In the genomic region with DNA sequence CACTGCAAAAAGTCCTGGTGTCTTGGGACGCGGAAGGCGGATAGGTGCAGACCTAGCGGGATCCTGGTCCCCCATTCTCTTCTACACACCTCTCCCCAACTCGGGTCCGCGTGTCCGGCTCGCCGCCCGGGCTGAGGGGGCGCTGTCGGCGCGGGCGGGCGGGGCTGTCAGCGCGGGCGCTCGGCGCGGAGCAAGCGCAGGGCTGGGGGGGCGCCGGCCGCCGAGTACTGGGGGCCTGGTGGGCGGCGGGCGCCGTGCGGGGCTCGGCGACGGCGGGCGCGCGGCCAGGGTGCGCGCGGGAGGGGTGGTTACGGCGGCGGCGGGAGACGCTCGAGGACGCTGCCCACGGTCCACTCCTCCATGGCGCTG, we compare ENCODE assay signal across 10 mouse cellular contexts. TPM values are rescaled to one million over a fixed set of nuclear protein-coding genes. Genes with fewer than 3 reads are reported as not detected.
DNase-seq lines count a peak whose midpoint lies in the region; ATAC-seq lines count a peak whose summit lies in the region.
"Had no signal": no experiment of that assay in that cellular context is flagged by ENCODE, and none has a peak within 500 bp of the region (broad histone marks: within the 10 kb centered on the region; RNA-seq: fewer than 3 reads in every experiment).

No protein-coding gene starts in this region.

- peak overlapping the region; percentile 42 for H3K4me3 ChIP-seq in lung, embryonic 16.5 days (ENCODE audit: low read length)
- H3K4me3 ChIP-seq in forebrain, embryonic 14.5 days (ENCODE audit: low read depth, low read length) = peak overlapping the region; percentile 57
- H3K4me3 ChIP-seq in limb, embryonic 13.5 days = peak overlapping the region; percentile 66
- H3K4me3 ChIP-seq: erythroblast, embryonic 14.5 days had no signal

- H3K27ac ChIP-seq in lung, embryonic 16.5 days (ENCODE audit: low read length) = no peak overlapping the region
- H3K27ac ChIP-seq in forebrain, embryonic 14.5 days (ENCODE audit: low read depth, low read length) = peak overlapping the region; percentile 84
- no peak overlapping the region for H3K27ac ChIP-seq in limb, embryonic 13.5 days
- H3K27ac ChIP-seq: liver, embryonic 14.5 days had no signal

- H3K4me2 ChIP-seq in lung, embryonic 16.5 days (ENCODE audit: low read depth, low read length) = peak overlapping the region; percentile 70
- peak overlapping the region; percentile 93 for H3K4me2 ChIP-seq in forebrain, embryonic 14.5 days (ENCODE audit: low read length)
- peak overlapping the region; percentile 94 for H3K4me2 ChIP-seq in limb, embryonic 13.5 days (replicated peaks)

- H3K4me1 ChIP-seq in lung, embryonic 16.5 days (replicated peaks; ENCODE audit: control insufficient read depth, insufficient read depth, low read length) = peaks cover 22% of the 10 kb centered on the region
- peaks cover 30% of the 10 kb centered on the region for H3K4me1 ChIP-seq in forebrain, embryonic 14.5 days (ENCODE audit: control insufficient read depth, insufficient read depth, low read length)
- peaks cover 52% of the 10 kb centered on the region for H3K4me1 ChIP-seq in limb, embryonic 13.5 days

- no peak for ATAC-seq in lung, embryonic 16.5 days (ENCODE audit: low read depth)
- ATAC-seq in forebrain, embryonic 14.5 days = no peak
- no peak for ATAC-seq in limb, embryonic 13.5 days (ENCODE audit: low FRiP score, low read depth)
- ATAC-seq in CD4-positive, CD25-positive, alpha-beta regulatory T cell, adult 4 months = no peak

- WGBS in lung, embryonic 16.5 days = 1% methylated on average over 26 of the region's 52 CpGs
- under 1% methylated on average over 44 of the region's 52 CpGs for WGBS in forebrain, embryonic 14.5 days
- 1% methylated on average over 51 of the region's 52 CpGs for WGBS in limb, embryonic 13.5 days

- no peak for DNase-seq in lung, postnatal 36 days
- peak; percentile 52 for DNase-seq in forebrain, embryonic 14.5 days (ENCODE audit: low spot score)
- peak; percentile 63 for DNase-seq in retina, postnatal 1 day
- no peak for DNase-seq in adrenal gland, postnatal 10 days
- DNase-seq in gastrocnemius, postnatal 10 days = no peak

- no peaks in the 10 kb centered on the region for H3K36me3 ChIP-seq in lung, embryonic 16.5 days (ENCODE audit: control insufficient read depth, insufficient read depth, low read length)
- H3K36me3 ChIP-seq in forebrain, embryonic 14.5 days (ENCODE audit: control insufficient read depth, insufficient read depth, low read length) = 0 out of 2 replicates have a peak, but pooled peaks cover under 1% of the 10 kb centered on the region
- H3K36me3 ChIP-seq in limb, embryonic 13.5 days = no peaks in the 10 kb centered on the region

- H3K27me3 ChIP-seq in lung, embryonic 16.5 days (ENCODE audit: control insufficient read depth, insufficient read depth, low read depth, low read length) = peaks cover 62% of the 10 kb centered on the region
- H3K27me3 ChIP-seq in forebrain, embryonic 14.5 days (replicated peaks; ENCODE audit: control insufficient read depth, insufficient read depth, low read length) = 0 out of 2 replicates have a peak, but pooled peaks cover 18% of the 10 kb centered on the region
- peaks cover 57% of the 10 kb centered on the region for H3K27me3 ChIP-seq in limb, embryonic 13.5 days

- H3K9me3 ChIP-seq in lung, embryonic 16.5 days (ENCODE audit: control insufficient read depth, low read length) = no peaks in the 10 kb centered on the region
- H3K9me3 ChIP-seq in forebrain, embryonic 14.5 days (replicated peaks; ENCODE audit: control insufficient read depth, low read length) = no peaks in the 10 kb centered on the region
- H3K9me3 ChIP-seq in limb, embryonic 13.5 days = no peaks in the 10 kb centered on the region

- no peak overlapping the region for H3K9ac ChIP-seq in lung, embryonic 16.5 days (ENCODE audit: low read length)
- H3K9ac ChIP-seq in forebrain, embryonic 14.5 days (ENCODE audit: low read length) = peak overlapping the region; percentile 76
- peak overlapping the region; percentile 63 for H3K9ac ChIP-seq in limb, embryonic 13.5 days
- H3K9ac ChIP-seq: liver, embryonic 14.5 days had no signal

RNA-seq across cellular contexts. Expression of gene Kif26a, which starts 2.2 kb away (rescaled TPM):
- polyA plus RNA-seq in lung, embryonic 16.5 days (2015; fragmentation: Nextera tagmentation; extraction: Ambion mirVana) = 3.0 and 3.1 TPM in 2 replicates
- 11.5 and 12.3 TPM in 2 replicates for polyA plus RNA-seq in forebrain, embryonic 14.5 days (2014; fragmentation: Nextera tagmentation; extraction: Ambion mirVana)
- 5.7 and 6.4 TPM in 2 replicates for polyA plus RNA-seq in limb, embryonic 13.5 days (2015; fragmentation: Nextera tagmentation; extraction: Ambion mirVana)
- total RNA-seq in adrenal gland, postnatal 10 days (2021) = 10 to 100 TPM; 20.0 to 25.4 TPM
- not detected for polyA plus RNA-seq in CD4-positive, CD25-positive, alpha-beta regulatory T cell, adult 4 months (2017; shearing (Covaris generic))
- total RNA-seq in gastrocnemius, postnatal 10 days (2021) = 10 to 100 TPM; 10.3 to 12.4 TPM
- polyA plus RNA-seq: erythroblast, embryonic 14.5 days had no signal

RNA-seq across cellular contexts. Expression of gene Aspg, which starts 37.3 kb away (rescaled TPM):
- 2.5 and 3.2 TPM in 2 replicates for polyA plus RNA-seq in lung, embryonic 16.5 days (2015; fragmentation: Nextera tagmentation; extraction: Ambion mirVana)
- polyA plus RNA-seq in forebrain, embryonic 14.5 days (2014; fragmentation: Nextera tagmentation; extraction: Ambion mirVana) = 0.17 and 0.46 TPM in 2 replicates
- polyA plus RNA-seq in limb, embryonic 13.5 days (2015; fragmentation: Nextera tagmentation; extraction: Ambion mirVana) = 1.5 and 2.1 TPM in 2 replicates
- 10 to 100 TPM; 24.1 to 26.0 TPM for total RNA-seq in adrenal gland, postnatal 10 days (2021)
- polyA plus RNA-seq in CD4-positive, CD25-positive, alpha-beta regulatory T cell, adult 4 months (2017; shearing (Covaris generic)) = not detected
- total RNA-seq in gastrocnemius, postnatal 10 days (2021) = under 1 TPM in 1 of 2 experiments, not detected in 1; 0.38 TPM
- polyA plus RNA-seq: erythroblast, embryonic 14.5 days had no signal

Comparison
In these comparisons a context has a peak if more than half of its experiments do, and no peak if none do; other contexts are left out.
1. DNase-seq: peak in forebrain, embryonic 14.5 days (single experiment) and retina, postnatal 1 day (single experiment); none in lung, postnatal 36 days (single experiment), adrenal gland, postnatal 10 days (single experiment) and gastrocnemius, postnatal 10 days (single experiment).
2. Peak in every context shown above with its lines, with median percentiles within 50 percentile points of each other: H3K4me2 ChIP-seq and H3K4me3 ChIP-seq.